Mouse (Mus musculus) cerebellum, postnatal 25 days (tissue): ENCODE data around the gene Tiam1.

Experiments
- DNase-seq, 2 experiments: peaks; one replicate each; pipeline ENCODE4 v3.0.0; 2021; ENCODE audit warnings: mixed read lengths in 2 of 2

Tiam1 gene

DNA sequence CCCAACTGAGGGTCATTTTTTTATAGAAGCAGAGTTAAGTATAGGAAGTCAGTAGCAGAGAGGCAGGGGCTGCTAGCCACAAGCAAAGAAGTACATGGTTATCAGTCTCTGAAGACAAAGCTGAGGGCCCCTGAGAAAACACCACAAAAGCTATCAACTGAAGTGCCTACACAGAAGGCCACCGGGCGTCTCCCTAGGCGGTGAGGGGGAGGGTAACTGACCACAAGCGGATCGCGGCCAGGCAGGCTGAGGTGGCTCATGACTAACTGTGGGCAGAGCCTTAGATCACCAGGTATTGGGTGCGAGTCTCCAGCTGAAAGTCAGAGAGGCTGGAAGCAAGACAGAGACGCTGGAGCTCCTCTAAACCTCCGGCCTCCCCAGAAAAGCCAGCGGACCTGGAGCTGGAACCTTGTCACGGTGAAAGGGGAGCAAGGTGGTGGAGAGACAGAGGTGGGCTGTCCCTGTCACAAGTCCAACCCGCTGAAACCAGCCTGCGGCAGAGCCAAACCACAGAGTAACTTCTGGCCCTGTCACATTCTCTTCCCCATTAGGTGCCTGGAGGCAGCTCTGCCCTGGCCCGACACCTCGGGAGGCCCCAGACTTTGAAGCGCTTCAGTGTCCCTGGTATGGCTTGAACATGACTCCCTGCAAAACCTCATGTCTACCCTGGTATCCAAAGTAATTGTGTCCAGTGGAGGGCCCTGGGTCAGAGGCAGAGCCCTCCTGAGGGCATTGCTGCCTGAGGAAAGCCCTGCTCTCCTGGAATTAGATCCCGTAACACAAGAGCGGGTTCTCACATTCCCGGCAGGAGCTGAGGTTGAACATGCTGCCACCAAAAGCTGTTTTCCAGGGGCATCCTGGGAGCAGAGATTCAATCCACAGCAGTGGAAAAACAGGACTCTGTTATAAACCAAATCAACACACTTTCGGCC lies 271.3 kb downstream of the Tiam1 start:
- no peak for DNase-seq

DNA sequence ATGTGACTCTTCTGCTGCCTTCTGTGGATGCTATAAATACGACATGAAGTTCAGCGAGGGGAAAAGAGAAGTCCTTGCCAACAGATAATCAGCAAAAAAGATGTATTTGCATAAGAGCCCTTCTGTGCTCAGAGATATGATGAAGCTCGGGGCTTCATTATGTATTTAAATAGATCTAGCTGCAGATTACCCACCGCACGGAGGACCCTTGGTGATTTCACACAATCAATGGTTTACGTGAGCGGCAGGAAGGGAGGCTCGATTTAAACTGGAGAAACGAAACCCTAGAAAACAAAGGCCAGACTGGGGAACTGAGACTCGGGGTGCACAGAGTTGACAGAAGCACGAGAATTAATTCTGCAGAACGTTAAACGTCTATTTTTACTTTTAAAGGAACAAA lies 272.2 kb downstream of the Tiam1 start:
- no peak for DNase-seq

DNA sequence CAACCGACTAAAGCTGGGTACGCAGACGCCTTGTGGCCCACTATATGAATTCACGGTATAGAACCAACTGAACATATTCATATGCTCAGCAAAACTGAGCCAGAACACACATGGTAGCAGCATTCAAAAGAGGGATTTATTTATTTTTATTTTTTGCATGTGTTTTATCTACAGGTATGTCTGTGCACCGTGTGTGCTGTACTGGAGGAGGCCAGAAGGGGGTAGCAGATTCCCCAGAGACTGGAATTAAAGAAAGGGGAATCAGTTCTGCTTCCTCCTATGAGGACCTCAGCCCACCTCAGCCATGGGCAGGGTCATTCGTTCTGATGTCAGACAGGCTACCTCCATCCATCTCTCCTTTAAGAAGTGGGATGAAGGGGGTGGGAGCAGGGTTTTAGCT lies 273.5 kb downstream of the Tiam1 start:
- DNase-seq, result no peak

DNA sequence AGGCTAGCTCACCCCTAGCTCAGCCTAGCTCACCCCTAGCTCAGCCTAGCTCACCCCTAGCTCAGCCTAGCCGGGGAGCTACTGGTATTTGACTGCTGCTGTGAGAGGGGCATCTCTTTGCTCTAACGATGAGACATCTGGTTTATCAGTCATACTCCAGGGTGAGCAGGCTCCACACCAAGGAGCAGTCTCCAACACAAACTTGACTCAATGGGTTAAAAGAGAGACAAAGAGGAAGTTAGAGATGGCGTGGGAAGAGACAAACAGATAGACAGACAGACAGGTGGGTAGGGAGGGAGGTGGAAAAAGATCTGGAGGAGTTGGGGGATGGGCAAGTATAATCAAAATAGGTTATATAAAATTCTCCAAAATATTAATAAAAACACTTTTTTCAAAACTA lies 275.1 kb downstream of the Tiam1 start:
- DNase-seq, result no peak

DNA sequence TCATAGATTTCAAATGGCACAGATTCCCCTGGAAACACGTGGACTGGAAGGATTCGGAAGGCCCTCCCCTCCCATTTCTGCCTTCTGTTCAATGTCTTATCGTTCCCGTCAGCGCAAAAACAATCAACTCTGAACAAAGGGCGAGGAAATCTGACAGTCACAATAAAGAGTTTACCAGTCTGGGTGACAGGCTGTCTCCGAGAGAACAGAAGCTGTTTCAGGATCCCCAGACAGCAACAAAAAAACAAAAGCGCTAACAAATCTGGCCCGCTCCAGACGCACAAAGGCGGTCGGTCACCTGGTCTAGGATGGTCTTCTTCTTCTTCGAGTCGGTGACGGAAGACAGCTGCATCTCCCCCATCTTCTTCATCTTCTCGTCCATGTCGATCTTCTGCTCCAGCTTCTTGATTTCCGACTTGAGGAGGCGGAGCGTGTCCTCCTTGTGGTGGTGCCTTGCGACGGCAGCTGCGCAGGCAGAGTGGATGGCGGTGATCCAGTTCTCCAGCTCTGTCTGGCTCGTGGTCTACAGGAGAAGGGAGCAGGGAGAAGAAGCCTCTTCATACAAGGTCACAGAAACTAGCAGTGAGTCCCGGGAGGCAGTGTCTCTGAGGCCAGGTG lies 276.2 kb downstream of the Tiam1 start:
- peak in 1 of 2 experiments; percentile 56 for DNase-seq

DNA sequence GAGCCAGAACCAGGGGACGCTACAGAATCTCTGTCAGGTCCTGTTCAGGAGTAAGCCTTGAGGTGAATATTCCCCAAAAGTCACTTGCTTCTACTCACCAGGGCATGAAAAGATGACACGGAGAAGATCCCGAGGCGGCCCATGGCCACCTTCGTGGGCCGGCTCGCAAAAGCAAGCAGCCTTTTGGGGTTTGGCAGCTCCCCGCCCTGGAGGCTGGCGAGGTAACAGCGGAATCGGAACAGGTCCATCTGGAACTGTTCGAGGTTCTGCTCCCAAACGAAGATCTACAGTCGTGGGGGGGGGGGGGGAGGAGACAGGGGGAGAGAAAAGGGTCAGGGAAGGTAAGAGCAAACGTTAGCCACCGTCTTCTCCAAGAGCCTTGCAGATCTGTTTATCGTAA lies 278.4 kb downstream of the Tiam1 start:
- peak; percentile 63 to 74 for DNase-seq

DNA sequence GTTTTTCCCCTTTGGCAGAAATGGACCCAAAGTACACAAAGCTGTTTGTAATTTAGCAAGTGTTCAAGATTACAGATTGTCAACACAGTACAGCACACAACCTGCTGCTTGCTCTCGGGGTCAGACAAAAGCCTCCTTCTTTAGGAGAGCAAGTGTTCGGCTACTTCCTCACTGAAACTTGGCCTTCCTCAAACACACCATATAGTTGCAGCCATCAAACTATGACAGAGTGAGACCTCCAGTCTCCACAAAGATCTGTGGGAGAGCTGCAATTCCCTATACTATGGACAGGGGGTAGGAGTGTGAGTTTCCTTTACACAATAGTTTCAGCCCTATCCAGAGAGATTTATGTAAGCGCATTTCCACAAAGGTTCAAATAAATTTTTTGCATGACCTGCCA lies 278.9 kb downstream of the Tiam1 start:
- no peak for DNase-seq

DNA sequence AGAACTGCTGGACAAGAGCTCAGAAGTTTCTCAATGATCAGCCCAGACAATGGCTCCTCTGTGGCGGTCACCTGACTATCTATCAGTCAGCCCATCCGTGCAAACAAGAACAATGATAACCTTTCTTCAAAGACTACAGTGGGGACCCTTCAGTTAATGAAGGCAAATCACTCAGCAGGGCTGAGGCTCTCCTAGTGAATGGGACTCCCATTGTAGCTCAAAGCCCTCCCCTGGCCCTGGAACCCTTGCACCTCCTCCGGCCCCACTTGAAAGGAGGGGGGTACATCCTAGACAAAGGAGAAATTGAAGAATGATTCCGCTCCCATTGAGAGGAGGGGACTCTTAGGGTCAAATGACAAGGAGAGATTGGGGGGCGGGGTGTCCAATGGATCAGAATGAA lies 280.3 kb downstream of the Tiam1 start:
- no peak for DNase-seq

DNA sequence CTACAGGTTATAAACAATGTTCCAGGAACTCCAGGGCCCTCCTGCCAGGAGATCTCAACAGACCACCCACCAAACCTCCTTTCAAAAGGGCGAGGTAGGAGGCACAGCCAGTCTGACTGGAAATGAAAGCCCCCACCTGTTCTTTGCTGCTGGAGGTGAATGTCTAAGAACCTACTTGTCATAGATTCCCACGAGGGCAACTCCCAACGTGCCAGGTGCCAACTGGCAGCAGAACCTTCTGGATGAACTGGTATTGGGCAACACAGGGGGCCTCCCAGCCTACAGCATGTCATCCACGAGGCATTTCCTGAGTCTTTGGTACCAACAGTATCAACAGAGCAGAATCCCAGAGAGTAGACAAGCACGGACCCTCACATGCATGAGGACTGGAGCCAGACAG lies 282.0 kb downstream of the Tiam1 start:
- DNase-seq, result peak in 1 of 2 experiments; percentile 47

DNA sequence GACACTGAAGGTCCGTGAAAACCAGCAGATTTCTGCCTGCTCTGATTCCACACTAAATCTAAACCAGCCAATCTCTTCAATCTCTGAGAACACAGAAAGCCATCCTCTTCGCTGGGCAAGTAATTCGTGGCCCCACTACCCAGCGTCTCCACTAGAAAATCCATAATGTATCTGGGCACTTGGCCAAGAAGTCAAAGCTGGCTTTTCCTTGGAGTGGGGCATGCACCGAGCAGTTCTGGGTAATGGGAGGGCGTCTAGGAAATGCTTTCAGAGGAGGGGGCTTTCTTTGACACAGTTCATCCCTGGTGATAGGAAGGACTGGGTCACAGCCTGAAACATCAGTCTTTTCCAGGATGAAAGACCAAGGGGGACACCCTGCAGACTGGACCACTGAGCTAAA lies 282.9 kb downstream of the Tiam1 start:
- DNase-seq, result no peak

DNA sequence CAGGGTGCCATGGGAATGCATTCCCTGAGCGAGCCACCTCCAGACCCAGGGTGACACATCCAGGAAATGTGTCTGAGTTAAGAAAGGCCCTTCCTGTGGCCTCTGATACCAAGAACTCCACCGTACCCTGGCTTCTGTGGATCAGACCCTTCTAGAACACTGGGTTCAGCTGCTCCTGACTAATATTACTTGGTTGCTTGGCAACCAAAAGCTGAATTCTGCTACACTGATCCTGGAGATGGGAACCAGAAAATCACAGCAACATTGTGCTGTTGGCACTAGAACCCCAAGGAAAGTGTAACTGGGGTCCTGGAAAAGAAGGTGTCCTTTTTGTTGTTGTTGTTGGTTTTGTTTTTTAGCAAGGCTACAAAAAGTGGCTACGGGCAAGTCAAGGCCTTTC lies 285.9 kb downstream of the Tiam1 start:
- no peak for DNase-seq

DNA sequence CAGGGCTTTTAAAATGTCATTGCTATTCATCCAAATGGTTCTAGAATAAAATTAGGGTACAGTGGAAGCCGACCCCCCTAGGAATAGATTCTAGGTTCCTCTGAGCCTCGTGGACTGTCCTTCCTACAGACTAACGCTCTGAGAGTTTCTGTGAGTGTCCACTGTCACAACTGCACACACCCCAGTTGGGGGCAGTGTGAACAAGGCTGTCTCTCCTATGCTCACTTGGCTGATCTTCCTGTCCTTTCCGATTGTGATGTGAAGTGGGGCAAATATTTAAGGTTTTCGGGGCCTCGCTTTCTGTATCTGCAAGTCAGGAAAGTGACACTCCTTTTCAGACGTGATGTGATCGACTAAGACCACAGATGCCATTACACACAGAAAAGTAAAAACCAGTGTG lies 288.8 kb downstream of the Tiam1 start:
- DNase-seq, result peak in 1 of 2 experiments; percentile 49

DNA sequence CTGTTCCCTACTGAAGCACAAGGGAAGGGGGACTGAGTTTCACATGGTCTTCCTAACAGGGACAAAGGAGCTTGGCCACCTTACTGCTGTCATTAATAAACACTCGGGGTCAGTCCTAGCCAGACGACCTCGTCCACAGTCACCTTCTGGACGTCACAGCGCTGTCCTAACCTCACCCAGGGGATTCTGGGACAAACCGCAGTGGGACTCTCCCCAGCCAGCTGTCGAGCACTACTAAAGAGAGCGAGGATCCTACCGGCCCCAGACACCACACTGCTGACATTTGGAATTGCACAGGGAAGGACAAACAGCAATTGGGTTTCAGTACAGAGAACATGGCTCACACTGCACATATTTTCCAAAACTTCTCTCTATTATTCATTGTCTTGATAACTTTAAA lies 292.2 kb downstream of the Tiam1 start:
- no peak for DNase-seq

DNA sequence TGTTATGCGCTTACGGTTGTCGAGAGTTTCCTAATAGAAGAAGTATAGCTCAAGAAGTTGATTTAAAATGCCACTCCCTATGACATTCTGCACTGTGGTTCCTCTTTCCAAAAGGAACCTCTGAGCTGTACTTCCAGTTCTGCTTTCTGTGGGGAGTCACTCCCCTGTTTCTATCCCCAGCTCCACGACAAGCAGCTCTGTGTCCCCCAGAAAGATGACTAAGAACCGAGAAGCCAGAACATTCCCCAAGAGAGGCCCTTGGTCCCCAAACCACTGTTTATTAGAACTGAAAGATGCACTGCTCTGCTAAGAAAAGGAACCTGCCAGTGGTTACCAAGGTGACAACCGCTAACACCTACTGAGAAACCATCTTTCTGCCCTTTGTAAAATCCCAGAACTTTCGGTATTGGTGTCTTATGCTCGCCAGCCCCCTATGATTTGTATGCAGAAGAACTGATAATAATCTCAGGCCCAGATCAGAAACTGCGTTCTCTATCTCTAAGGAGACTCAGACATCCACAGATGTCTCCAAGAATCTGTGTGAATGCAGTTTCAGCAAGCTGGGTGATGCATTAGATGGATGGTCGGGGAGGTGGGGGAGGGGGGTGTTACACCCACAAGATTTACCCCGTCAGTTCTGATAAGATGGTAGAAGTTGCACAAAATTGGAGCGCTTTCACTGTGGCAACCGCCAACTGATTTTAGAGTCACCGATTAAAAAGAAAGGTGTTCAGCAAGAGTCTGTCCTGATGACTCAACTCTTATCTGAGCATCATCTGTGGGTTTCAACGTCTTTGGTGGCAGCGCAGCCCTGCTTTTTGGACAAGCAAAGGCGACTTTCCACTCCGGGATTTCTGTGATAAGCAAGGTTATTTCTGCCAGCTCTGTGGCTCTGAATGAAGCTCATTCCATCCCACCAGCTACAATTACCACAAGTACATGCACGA lies 294.6 kb downstream of the Tiam1 start:
- DNase-seq, result no peak

DNA sequence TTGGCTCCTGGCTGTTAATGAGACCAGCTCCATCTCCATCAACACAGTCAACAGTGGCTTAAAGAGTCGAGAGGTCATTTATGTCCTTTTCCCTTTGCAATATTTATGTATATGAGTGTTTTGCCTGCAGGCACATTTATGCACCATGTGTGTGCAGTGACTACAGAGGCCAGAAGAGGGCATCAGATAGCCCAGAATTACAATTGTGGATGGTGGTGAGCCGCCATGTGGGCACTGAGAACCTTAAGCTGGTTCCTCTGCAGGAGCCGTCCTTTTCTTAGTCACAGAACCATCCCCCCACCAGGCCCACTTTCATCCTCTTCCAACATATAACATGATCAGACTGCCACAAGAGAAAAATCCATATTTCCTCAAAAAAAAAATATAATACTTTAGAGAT lies 295.4 kb downstream of the Tiam1 start:
- DNase-seq, result no peak

DNA sequence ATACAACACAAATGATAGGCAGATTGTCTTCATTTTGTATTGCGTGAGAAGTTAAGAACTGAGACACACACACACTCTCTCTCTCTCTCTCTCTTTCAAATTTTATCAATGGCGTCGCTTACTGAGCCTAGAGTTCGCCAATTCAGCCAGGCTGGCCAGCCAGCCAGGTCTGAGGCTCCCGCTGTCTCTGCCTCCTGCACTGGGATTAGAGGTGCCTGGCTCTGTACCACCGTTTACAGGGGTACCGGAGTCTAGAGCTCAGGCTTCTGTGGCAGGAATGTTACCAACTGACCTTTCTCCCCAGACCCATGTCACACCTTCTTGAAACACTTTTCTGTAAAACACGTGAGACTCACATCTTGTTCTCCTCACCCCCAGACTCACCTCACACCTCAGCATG lies 298.1 kb downstream of the Tiam1 start:
- peak; percentile 61 to 62 for DNase-seq

DNA sequence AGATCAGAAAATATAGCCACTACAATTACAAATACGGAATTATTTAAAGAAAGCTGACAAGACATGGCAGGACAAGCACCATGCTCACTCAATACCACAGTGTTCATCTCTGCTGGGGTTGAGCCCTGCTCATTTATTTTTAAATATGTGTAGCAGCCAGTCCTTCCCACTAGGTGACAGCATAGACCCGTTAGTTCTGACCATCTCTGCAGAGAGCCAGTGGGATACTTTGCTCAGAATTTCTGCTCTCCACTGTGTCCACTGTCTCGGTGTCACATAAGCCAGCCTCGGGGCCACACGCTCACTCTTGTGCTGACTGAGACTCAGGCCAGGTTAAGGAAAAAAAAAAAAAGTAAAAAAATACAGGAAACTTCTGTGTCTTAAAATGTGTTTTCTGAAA lies 299.0 kb downstream of the Tiam1 start:
- peak; percentile 63 to 72 for DNase-seq

DNA sequence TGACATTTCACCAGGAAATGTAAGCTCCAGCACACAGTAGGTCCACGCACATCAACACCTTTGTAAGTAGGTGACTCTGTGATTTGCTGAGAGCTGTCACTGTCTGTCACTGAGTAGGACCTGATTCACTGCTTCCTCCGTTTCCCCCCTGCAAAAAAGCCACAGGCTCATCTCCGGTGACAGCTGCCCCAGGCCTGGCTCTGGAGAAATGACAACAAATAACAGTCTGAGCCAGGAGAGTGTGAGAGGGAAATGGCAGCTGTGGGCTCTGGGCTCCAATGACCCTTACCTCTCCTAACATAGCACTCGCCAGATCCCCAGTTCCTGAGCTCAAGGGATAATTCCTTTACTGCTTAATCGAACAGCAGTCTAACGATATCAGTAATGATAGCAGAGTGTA lies 301.7 kb downstream of the Tiam1 start:
- peak in 1 of 2 experiments; percentile 49 for DNase-seq

DNA sequence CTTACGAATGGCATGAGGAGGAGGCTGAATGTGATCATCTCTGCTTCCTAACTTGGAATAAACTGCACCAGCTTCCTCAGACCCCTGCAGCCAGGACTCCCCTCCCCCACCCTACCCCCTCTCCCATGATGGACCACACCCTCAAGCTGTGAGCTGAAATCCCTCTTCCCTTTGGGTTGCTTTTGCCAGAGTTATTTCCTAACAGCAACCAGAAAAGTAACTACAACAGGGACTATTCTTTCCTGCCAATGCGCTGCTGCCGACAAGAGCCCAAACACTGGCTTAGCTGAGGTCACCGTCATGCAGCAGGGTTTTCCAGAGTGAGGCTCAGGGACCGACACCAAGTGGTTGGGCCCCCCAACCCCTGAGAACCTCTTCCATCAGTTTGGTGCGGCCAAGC lies 303.2 kb downstream of the Tiam1 start:
- DNase-seq, result no peak

DNA sequence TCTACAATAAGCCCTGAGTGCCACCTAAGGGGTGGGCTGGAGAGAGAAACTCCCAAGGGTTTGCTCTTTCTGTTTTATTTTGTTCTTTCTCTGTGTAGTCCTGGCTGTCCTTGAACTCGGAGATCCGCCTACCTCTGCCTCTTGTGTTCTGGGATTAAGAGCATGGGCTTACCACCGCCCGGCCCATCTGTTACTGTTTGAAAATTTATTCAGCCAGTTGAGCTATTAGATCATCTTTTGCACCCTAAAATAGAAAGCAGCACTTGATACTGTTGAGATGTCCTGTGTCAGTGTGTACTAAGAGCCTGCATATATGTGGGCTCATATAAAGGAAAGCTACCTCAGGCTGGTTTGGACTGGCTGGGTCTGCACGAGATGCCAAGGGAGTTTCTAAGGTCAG lies 303.7 kb downstream of the Tiam1 start:
- peak in 1 of 2 experiments; percentile 48 for DNase-seq

DNA sequence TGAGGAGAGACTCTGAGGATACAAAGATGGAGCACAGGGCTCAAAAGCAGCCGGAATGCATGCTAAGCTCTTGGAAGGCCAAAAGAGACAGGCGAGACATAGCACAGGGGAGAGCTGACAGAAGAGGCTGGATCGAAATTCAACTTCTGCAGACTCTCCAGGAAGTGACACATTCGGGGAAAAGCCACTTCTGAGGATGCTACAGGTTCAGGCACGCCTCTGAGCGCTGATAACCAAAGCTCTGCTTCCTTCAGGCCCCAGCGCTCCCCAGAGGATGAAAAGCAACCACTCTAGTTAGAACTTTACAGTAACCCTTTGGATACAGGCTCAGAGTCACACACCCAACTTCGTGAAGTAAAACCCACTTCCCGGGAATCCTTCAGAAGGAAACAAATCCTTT lies 306.5 kb downstream of the Tiam1 start:
- DNase-seq, result no peak

DNA sequence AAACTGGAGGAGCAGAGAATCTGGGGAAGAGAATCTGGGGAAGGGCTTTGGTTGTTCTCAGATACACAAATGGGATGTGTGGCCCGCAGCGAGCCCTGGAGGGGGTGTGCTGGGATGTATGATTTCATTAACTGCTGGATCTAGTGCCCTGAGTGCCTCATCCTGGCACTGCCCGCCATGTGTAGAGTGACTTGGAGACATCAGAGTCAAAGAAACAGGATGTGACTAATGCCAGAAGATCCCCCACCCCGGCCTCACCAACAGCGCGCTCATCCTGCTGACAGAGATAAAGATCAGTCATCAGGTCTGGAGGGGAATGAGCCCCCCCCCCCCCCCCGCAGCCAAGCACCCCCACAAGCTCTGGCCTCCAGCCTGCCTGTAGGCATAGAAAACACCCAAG lies 308.0 kb downstream of the Tiam1 start:
- DNase-seq, result no peak

DNA sequence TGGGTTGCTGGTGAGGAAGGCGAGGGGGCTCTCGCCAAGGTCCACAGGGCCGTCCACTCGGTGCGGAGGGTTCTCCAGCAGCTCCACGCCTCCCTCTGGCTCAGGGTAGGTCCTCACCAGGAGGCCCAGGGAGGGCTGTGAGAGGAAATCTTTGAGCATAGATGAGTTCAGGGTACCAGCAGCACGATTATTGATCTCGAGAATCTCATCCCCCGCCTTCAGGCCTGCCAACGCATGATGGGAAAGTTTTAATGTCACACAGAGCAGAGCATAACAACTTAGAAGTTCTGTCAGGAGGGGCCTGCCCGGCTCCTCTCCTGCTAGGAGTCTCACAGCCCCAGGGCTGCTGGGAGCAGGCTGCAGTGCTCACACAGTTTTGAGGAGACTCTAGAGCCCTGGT lies 310.6 kb downstream of the Tiam1 start:
- no peak for DNase-seq
